Mouse (Mus musculus) spleen, adult 2 months (tissue): ENCODE data around the gene Mdp1. TPM values are rescaled to one million over a fixed set of nuclear protein-coding genes. Genes with fewer than 3 reads are reported as not detected.
A peak's percentile ranks its signal among the peaks of the same experiment; 100 is the strongest.

Experiments used
- DNase-seq, 2 experiments: peaks; one replicate each; pipeline versions ENCODE4 v3.0.0 to v3.0.0-alpha.2; 2012 to 2021; ENCODE audit warnings: low spot score in 2 of 2, low read depth in 1 of 2
- H3K27ac ChIP-seq: fragments of 200-500 bp; 2 replicates; pipeline ENCODE4 v1.5.1; 2012; ENCODE audit warnings: low read length, inconsistent platforms; ENCODE audit not compliant: insufficient read depth
- H3K27me3 ChIP-seq: fragments of 200-500 bp; 2 replicates; pipeline ENCODE4 v1.6.1; 2012; ENCODE audit warnings: mild to moderate bottlenecking, moderate library complexity, low read length, inconsistent platforms; ENCODE audit not compliant: control insufficient read depth, insufficient read depth
- H3K36me3 ChIP-seq: fragments of 200-500 bp; 2 replicates; pipeline ENCODE4 v1.6.1; 2012; ENCODE audit warnings: mild to moderate bottlenecking, low read length, inconsistent platforms; ENCODE audit not compliant: control insufficient read depth, insufficient read depth
- H3K4me1 ChIP-seq: fragments of 200-500 bp; 2 replicates; pipeline ENCODE4 v1.6.1; 2011; ENCODE audit warnings: inconsistent platforms; ENCODE audit not compliant: control insufficient read depth, insufficient read depth, insufficient read length
- H3K4me3 ChIP-seq: fragments of 200-500 bp; 2 replicates; pipeline ENCODE4 v1.5.1; 2011; ENCODE audit warnings: mild to moderate bottlenecking, inconsistent platforms; ENCODE audit not compliant: insufficient read depth, insufficient read length; ENCODE audit errors: extremely low read depth
- CTCF ChIP-seq: fragments of 200-500 bp; IDR thresholded peaks from 2 replicates; pipeline ENCODE4 v1.5.1; 2011; ENCODE audit warnings: mild to moderate bottlenecking, inconsistent platforms; ENCODE audit not compliant: insufficient read depth, insufficient read length, insufficient replicate concordance; ENCODE audit errors: extremely low read depth
- POLR2A ChIP-seq: fragments of 200-500 bp; IDR thresholded peaks from 2 replicates; pipeline ENCODE4 v1.6.1; 2011; ENCODE audit warnings: low read depth, low read length, inconsistent platforms
- WGBS: fragments of 180-500 bp; shearing (Covaris S2); methylation state at CpG from one replicate; pipeline ENCODE4 v1.1.7; 2018; 5-methylcytosine and 5-hydroxymethylcytosine counted together
- polyA plus RNA-seq: library from polyadenylated mRNA; depleted of rRNA; stranded (reverse); fragments of >200 nt; gene quantifications from 2 replicates; pipeline ENCODE4 v1.2.3, GENCODE M21; 2012

Gene Mdp1
- polyA plus RNA-seq, 1 experiment, result 19.9 TPM

DNA sequence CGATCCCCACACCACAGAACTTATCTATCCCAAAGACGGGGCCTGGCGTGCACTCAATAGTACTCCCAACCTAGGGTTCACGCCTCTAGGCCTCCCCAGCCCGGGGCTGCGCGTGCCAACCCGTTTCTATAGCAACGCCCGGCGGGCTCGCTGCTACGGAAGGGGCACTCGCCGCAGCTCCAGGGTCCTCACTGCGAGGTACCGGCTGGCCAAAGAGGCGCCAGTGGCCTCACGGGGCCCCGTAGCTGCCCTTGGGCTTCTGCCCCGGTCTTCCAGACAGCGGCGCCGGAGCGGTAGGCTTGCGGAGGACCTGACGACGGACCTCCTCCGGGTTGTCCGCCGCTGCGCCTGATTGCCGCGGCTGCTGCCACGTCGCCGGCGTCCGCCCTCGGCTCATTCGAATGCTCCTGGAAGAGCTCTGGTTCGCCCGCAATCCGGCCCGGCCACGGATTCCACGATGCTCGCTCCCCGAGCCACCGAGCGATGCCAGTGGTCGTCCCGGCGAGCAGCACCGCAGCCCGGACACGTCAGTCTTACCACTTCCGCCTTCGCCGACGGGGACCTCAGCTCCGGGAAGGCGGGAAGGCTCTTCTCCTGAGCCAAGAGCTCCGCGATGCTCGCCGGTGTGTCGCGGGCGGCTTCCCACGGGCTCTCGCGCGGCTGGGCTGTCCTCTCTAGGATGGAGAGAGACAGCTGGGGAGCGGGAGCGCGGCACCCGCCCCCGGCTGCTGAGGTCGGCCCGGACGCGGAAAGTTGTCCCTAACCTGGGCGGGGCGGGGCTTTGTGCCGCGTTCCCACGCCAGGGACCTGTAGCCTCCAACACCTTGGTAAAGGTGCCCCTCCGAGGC, 17.0 kb downstream of the Mdp1 start, which contains the start of gene Tm9sf1:
Gene Tm9sf1 (minus strand): TSS at position 747 of the 848 bp plus-strand sequence.
- DNase-seq, result peak; percentile 69 to 76
- under 1% methylated on average over 89 of the region's 89 CpGs for WGBS
- Histone ChIP-seq H3K36me3 (peaks cover 6% of the 10 kb centered on the region), H3K27ac (peak within 1 kb of the TSS; percentile 97), H3K27me3 (no peaks in the 10 kb centered on the region), H3K4me1 (peaks cover 11% of the 10 kb centered on the region; the same call in 1 of the 2 replicates), H3K4me3 (peak within 1 kb of the TSS; percentile 79)
- TF ChIP-seq CTCF (no peak), POLR2A (peak; percentile 50)

DNA sequence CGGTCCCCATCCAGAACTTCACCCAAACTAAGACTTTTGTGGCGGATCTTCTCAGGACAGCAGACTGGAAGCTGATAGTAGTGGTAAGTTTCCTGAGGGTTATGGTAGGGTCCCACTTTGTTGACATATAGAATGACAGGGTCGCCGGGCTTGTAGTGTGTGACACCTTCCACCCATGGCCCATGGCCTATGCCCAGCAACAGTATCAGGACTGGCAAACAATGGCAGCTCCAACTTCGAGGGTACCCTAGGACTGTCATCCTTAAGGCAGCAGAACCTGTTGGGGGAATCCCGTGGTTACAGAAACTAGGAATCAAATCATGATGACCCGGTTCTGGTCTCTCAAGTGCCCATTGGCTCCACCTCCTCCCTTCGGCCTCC, 17.6 kb downstream of the Mdp1 start:
- H3K4me3 ChIP-seq, result peak overlapping the region; percentile 79
- H3K27me3 ChIP-seq, result no peaks in the 10 kb centered on the region
- TF ChIP-seq POLR2A (no peak), CTCF (no peak)
- H3K36me3 ChIP-seq, result peaks cover 8% of the 10 kb centered on the region
- peak overlapping the region; percentile 97 for H3K27ac ChIP-seq
- DNase-seq, result no peak
- peaks cover 11% of the 10 kb centered on the region; the same call in 1 of the 2 replicates for H3K4me1 ChIP-seq
- WGBS, result 27% methylated on average over 8 of the region's 8 CpGs

DNA sequence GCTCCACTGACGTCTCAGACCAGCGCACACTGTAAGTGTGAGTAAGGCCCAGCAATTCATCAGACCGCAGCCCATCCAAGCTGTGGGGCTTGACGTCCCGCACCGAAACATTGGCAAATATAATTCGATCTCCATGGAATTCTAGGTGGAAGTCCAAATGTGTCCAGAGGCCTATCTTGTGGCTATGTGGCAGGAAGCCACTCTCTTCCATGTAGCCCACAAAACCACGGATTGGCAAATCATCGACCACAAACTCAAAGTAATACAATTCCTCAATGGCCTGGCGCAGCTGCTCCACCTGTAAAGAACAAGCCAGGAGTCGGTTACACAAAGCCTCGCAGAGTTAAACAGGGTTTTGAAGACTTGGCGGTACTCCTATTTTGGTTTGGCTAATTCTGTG, 19.0 kb downstream of the Mdp1 start:
- Histone ChIP-seq H3K27me3 (no peaks in the 10 kb centered on the region), H3K27ac (no peak overlapping the region), H3K4me1 (peaks cover 11% of the 10 kb centered on the region; the same call in 1 of the 2 replicates), H3K36me3 (peaks cover 8% of the 10 kb centered on the region), H3K4me3 (no peak overlapping the region)
- TF ChIP-seq CTCF (no peak), POLR2A (no peak)
- 84% methylated on average over 13 of the region's 13 CpGs for WGBS
- DNase-seq, result no peak

DNA sequence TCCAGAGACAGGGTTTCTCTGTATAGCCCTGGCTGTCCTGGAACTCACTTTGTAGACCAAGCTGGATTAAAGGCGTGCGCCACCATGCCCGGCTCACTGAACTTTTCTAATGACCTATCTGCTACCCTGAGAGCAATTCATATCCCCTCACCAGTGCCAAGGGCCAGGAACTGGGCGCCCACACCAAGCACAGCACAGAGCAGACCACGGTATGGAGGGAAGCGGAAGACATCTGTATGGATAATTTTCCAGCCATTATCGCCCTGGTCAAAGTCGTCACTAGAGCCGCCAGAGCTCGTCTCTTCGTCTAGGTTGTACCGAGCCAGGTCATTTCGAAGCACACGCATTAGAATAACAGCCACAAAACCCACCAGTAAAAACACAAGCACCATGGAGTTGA, 19.5 kb downstream of the Mdp1 start:
- no peak for DNase-seq
- no peaks in the 10 kb centered on the region for H3K27me3 ChIP-seq
- TF ChIP-seq CTCF, result no peak
- no peak for TF ChIP-seq POLR2A
- H3K4me3 ChIP-seq, result no peak overlapping the region
- H3K27ac ChIP-seq, result no peak overlapping the region
- 96% methylated on average over 14 of the region's 14 CpGs for WGBS
- H3K36me3 ChIP-seq, result peaks cover 8% of the 10 kb centered on the region
- peaks cover 11% of the 10 kb centered on the region; the same call in 1 of the 2 replicates for H3K4me1 ChIP-seq

DNA sequence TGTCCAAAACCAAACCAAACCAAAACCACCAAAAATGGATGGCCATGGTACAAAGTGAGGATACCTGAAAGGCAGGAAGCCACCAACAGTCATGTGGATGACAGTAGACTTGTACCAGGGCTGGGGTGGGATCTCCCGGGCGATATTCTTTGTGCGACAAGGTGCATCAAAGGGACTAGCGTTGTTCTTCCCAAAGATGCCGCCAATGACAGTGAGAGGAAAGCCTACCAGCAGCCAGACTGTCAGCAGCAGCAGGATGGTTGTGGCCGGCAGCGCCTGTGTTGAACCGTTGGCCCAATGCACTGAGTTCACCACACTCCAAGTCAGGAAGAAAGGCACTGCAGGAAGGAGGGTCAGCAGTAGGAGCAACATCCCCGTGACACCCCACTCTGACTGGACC, 22.5 kb downstream of the Mdp1 start, which contains the start of gene Gm49378:
Gene Gm49378 (minus strand): TSS at position 101 of the 400 bp plus-strand sequence.
- no peak within 1 kb of the TSS for H3K4me3 ChIP-seq
- DNase-seq, result no peak
- H3K27me3 ChIP-seq, result no peaks in the 10 kb centered on the region
- TF ChIP-seq POLR2A (no peak), CTCF (no peak)
- WGBS, result 92% methylated on average over 9 of the region's 9 CpGs
- H3K27ac ChIP-seq, result no peak within 1 kb of the TSS
- peaks cover 11% of the 10 kb centered on the region for H3K36me3 ChIP-seq
- H3K4me1 ChIP-seq, result peaks cover 10% of the 10 kb centered on the region

DNA sequence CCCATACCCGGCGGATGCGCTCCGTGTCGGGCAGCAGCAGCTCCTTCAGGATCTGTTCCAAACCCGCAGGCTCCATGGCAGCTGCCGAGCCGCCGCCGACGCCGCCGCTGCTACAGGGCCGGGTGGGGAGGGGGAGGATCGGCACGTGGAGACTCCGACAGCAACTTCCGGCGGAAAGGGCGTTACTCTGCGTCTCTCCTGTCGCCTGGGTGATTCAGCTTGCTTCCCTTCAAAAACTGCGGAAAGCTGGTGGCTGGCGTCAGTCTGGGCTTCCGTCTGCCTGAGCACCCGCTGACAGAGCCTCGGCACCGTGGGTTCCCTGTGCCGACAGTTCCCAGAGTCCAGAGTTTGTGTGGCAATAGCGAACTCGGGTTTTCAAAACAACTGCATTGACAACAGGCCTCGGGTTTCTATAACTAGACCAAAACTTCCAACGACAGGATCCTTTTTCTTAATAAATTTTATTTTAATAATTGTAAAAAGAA, 24.7 kb downstream of the Mdp1 start, which contains the start of gene Ipo4:
Gene Ipo4 (minus strand): TSS at position 435 of the 485 bp plus-strand sequence.
- Histone ChIP-seq H3K36me3 (peaks cover 13% of the 10 kb centered on the region), H3K4me1 (peaks cover 6% of the 10 kb centered on the region), H3K27me3 (no peaks in the 10 kb centered on the region), H3K4me3 (peak within 1 kb of the TSS; percentile 67), H3K27ac (peak within 1 kb of the TSS; percentile 30; the same call in 1 of the 2 replicates)
- peak; percentile 66 to 81 for DNase-seq
- 1% methylated on average over 30 of the region's 33 CpGs for WGBS
- TF ChIP-seq POLR2A, result no peak; the same call in 1 of the 2 replicates
- no peak for TF ChIP-seq CTCF
